Mouse (Mus musculus) urinary bladder, adult 18-20 months (tissue): Measurements from ENCODE around the gene Nphs2.

ENCODE experiments used
- DNase-seq, 2 experiments: peaks; one replicate each; pipeline ENCODE4 v3.0.0; 2022; ENCODE audit warnings: low spot score in 2 of 2, mixed read lengths in 2 of 2

Gene Nphs2

DNA sequence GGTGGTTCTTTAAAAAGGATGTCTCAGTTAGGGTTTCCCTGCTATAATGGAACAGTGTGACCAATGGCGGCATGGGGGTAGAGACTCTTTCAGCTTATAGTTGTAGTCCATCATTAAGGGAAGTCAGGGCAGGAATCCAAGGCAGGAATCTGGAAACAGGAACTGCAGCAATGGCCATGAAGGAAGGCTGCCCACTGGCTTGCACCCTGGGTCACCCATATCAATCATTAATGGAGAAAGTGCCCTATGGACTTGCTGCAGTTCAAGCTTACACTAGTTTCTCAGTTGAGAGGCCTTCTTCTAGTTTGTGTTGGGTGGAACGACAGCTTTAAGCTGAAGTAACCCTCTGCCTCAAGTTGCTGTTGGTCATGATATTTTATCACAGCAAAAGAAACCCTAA, 41.9 kb downstream of the Nphs2 start:
- no peak for DNase-seq

DNA sequence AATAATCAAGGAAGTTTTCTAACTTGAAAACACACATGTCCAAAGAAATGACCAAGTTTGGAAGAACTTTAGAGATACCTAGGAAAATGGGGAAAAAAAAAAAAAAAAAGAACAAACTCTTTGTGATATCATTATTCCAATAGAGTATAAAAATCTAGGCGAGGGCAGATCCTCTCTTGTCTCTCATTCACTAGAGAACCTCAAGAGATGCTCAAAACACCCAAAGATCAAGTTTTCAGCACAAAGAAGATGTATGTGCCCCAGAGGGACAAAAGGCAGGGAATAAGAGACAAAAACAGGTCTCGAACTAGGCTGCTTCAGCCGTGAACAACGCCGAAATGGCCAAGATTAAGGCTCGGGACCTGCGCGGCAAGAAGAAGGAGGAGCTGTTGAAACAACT, 55.2 kb downstream of the Nphs2 start, which contains the start of gene Gm2000:
TSS of gene Gm2000 (plus strand) at position 301 of the 400 bp plus-strand sequence.
- no peak for DNase-seq
